Mouse (Mus musculus) liver, postnatal 0 days (tissue): ENCODE measurements around the gene Ptpn21. TPM values are rescaled to one million over a fixed set of nuclear protein-coding genes. Genes with fewer than 3 reads are reported as not detected.
A peak's percentile ranks its signal among the peaks of the same experiment; 100 is the strongest.

ENCODE experiments used
- ATAC-seq: fragments of 200-750 bp; cut with Nextera tagmentation; 2 replicates; pipeline ENCODE4 v1.8.0; 2017; ENCODE audit warnings: mild to moderate bottlenecking, moderate library complexity
- DNase-seq: peaks from one replicate; pipeline ENCODE4 v3.0.0-alpha.2; 2016
- H3K27ac ChIP-seq: fragments of 300-500 bp; sonication (generic); 2 replicates; pipeline ENCODE4 v1.5.1; 2014; ENCODE audit warnings: antibody characterized with exemption, moderate library complexity, mild to moderate bottlenecking, low read depth
- H3K27me3 ChIP-seq: fragments of 300-500 bp; sonication (generic); 2 replicates; pipeline ENCODE4 v1.6.1; 2014; ENCODE audit warnings: low read length, control low read depth, mixed read lengths; ENCODE audit not compliant: insufficient read depth
- H3K36me3 ChIP-seq: fragments of 300-500 bp; sonication (generic); replicated peaks from 2 replicates; pipeline ENCODE4 v1.6.1; 2014; ENCODE audit warnings: mild to moderate bottlenecking, control low read depth, low read length, moderate library complexity, mixed read lengths; ENCODE audit not compliant: insufficient read depth
- H3K4me1 ChIP-seq: fragments of 300-500 bp; sonication (generic); 2 replicates; pipeline ENCODE4 v1.6.1; 2014; ENCODE audit warnings: antibody characterized with exemption, mild to moderate bottlenecking, control low read depth; ENCODE audit not compliant: insufficient read depth
- H3K4me2 ChIP-seq: fragments of 300-500 bp; sonication (generic); 2 replicates; pipeline ENCODE4 v1.6.1; 2014; ENCODE audit warnings: low read depth, mild to moderate bottlenecking, low read length, moderate library complexity, mixed read lengths
- H3K4me3 ChIP-seq: fragments of 300-500 bp; sonication (generic); 2 replicates; pipeline ENCODE4 v1.5.1; 2014; ENCODE audit warnings: low read depth, low read length
- H3K9ac ChIP-seq: fragments of 300-500 bp; sonication (generic); replicated peaks from 2 replicates; pipeline ENCODE4 v1.6.1; 2014; ENCODE audit warnings: mild to moderate bottlenecking, moderate library complexity
- H3K9me3 ChIP-seq: fragments of 300-500 bp; sonication (generic); 2 replicates; pipeline ENCODE4 v1.6.1; 2016; ENCODE audit warnings: mild to moderate bottlenecking, control low read depth, low read length, mixed read lengths
- CTCF ChIP-seq: sonication (generic); IDR thresholded peaks from 2 replicates; pipeline ENCODE4 v1.5.1; 2016; ENCODE audit warnings: antibody characterized with exemption, low read depth
- EP300 ChIP-seq: IDR thresholded peaks from 2 replicates; pipeline ENCODE4 v1.6.1; 2016; ENCODE audit warnings: antibody characterized with exemption, low read depth, mild to moderate bottlenecking
- WGBS: fragments of 180-500 bp; shearing (Covaris S2); extraction: QIAGEN DNeasy Blood & Tissue Kit; methylation state at CpG from one replicate; pipeline ENCODE4 v1.1.7; 2014; ENCODE audit not compliant: insufficient replicate concordance; 5-methylcytosine and 5-hydroxymethylcytosine counted together
- polyA plus RNA-seq: library from polyadenylated mRNA; unstranded; fragments of >200 nt; fragmentation: Nextera tagmentation; extraction: Ambion mirVana; gene quantifications from 2 replicates; pipeline ENCODE4 v1.2.1, GENCODE M21; 2015

Ptpn21 gene
- polyA plus RNA-seq, 1 experiment from 2014 or later = 4.1 TPM

DNA sequence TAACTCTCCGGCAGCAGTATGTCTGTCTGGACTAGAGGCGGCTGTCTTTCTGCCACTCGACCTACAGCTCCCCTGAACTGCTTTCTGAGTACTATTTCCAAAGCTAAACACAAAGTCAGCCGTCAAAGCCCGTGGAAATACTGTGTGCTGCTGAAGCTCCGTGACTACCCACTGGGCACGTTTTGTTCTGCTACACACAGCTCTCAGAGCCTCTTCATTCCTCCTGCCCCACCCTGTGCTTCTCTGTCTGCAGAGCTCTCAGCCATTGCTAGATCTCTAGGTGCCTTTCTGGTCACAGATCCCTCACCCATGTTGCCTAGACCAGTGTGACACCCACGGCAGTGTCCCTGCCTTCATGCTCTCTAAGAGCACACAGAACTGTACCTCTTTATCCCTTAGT, 47.0 kb downstream of the Ptpn21 start:
- ATAC-seq = no peak
- TF ChIP-seq EP300 = no peak
- TF ChIP-seq CTCF = no peak
- no peak overlapping the region for H3K4me2 ChIP-seq
- H3K9ac ChIP-seq = no peak overlapping the region
- no peak for DNase-seq
- 82% methylated on average over 8 of the region's 8 CpGs for WGBS
- no peaks in the 10 kb centered on the region for H3K27me3 ChIP-seq
- no peaks in the 10 kb centered on the region for H3K4me1 ChIP-seq
- no peaks in the 10 kb centered on the region for H3K9me3 ChIP-seq
- H3K27ac ChIP-seq = no peak overlapping the region
- H3K36me3 ChIP-seq = peaks cover 7% of the 10 kb centered on the region
- H3K4me3 ChIP-seq = no peak overlapping the region

DNA sequence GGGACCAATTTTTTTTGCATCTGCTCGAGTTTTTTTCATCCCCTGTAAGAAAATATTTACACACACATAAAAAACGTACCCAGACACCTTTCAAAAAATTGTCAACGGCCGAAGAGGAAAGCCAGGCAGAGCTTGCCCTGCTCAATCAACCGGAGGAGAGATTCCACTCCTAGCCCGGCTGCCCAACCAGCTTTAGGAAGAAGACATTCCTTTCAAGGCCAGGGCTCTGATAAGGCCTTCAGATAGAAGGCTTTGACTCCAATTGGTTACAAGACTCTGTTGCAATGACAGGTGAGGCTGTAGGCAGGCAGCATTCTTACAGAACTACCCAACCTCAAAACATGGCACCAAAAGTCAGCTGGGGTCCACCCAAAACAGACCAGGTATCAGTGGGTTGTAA, 53.6 kb downstream of the Ptpn21 start:
- 70% methylated on average over 6 of the region's 6 CpGs for WGBS
- H3K36me3 ChIP-seq = peaks cover 19% of the 10 kb centered on the region

DNA sequence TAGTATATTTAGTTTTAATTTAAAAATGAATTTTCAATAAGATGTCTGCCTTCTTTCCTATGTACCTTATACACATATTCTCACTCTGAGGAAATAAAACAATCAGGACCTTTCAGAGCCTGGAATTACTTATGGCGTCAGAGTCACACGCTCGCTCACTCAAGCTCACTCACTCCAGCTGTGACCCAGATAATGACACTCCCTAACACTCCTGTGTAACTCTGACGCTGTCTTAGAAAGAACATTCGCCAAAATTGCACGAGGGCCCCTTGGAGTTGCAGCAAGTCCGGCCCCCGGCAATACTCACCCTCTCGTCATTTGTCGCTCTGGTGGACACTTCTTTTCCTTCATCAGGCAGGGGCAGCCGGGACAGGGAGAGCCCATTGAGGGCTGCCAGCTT, 54.0 kb downstream of the Ptpn21 start:
- DNase-seq (no peak), ATAC-seq (no peak)
- Histone ChIP-seq H3K9me3 (no peaks in the 10 kb centered on the region), H3K27me3 (no peaks in the 10 kb centered on the region), H3K4me1 (no peaks in the 10 kb centered on the region), H3K36me3 (peaks cover 21% of the 10 kb centered on the region), H3K9ac (no peak overlapping the region), H3K27ac (no peak overlapping the region), H3K4me3 (no peak overlapping the region), H3K4me2 (no peak overlapping the region)
- 82% methylated on average over 11 of the region's 11 CpGs for WGBS
- TF ChIP-seq EP300 = no peak
- TF ChIP-seq CTCF = no peak

More for the DNA sequence above, 53.6 kb downstream of the Ptpn21 start:
- no peak overlapping the region for H3K27ac ChIP-seq
- H3K27me3 ChIP-seq = no peaks in the 10 kb centered on the region
- ATAC-seq (no peak), DNase-seq (no peak)
- no peak overlapping the region for H3K4me2 ChIP-seq
- H3K4me3 ChIP-seq = no peak overlapping the region
- H3K9ac ChIP-seq = no peak overlapping the region
- no peaks in the 10 kb centered on the region for H3K9me3 ChIP-seq
- no peaks in the 10 kb centered on the region for H3K4me1 ChIP-seq
- no peak for TF ChIP-seq EP300
- no peak for TF ChIP-seq CTCF

DNA sequence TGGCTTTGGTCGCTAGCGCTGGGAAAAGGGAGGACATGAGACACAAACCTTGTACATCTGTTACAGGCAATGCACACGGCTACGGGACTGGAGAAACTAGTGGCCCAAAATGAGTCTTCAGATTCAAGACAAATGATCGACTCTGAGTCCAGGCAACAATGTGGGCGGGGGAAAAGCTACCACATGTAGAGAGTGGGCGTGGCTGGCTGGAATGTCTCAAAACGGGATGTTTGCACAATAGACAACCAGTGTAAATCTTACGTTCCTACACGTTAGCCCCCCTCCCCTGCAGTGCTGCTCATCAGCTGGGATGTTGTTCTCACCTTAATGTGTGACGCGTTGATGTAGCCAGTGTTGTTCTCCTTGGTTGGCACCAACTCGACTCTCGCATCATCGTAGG, 55.0 kb downstream of the Ptpn21 start:
- TF ChIP-seq CTCF (no peak), EP300 (no peak)
- H3K4me3 ChIP-seq = no peak overlapping the region
- no peak overlapping the region for H3K4me2 ChIP-seq
- 83% methylated on average over 15 of the region's 15 CpGs for WGBS
- no peak overlapping the region for H3K27ac ChIP-seq
- H3K9me3 ChIP-seq = no peaks in the 10 kb centered on the region
- no peaks in the 10 kb centered on the region for H3K27me3 ChIP-seq
- DNase-seq (no peak), ATAC-seq (no peak)
- no peak overlapping the region for H3K9ac ChIP-seq
- H3K36me3 ChIP-seq = peaks cover 21% of the 10 kb centered on the region
- no peaks in the 10 kb centered on the region for H3K4me1 ChIP-seq

DNA sequence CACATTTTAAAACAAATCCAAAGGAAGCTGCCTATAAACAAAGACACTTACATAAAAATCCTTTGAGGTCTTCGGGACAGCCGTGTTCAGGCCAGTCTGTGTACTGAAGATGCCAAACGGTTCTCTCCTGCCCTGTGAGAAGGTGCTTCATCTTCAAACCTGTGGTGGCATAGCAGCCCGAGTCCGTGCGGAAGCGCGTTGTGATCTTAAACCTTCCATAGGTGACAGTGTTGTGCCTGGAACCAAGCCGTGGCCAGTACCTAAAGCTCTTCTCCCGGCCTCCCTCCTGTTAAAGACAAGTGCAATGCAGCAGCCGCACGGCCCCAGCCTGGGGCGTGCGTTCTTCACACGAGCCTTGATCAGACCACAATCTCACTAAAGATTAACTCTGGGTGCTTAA, 57.3 kb downstream of the Ptpn21 start:
- Histone ChIP-seq H3K4me3 (no peak overlapping the region), H3K36me3 (peaks cover 21% of the 10 kb centered on the region), H3K27ac (no peak overlapping the region), H3K27me3 (no peaks in the 10 kb centered on the region), H3K9me3 (no peaks in the 10 kb centered on the region), H3K4me1 (no peaks in the 10 kb centered on the region), H3K4me2 (no peak overlapping the region), H3K9ac (no peak overlapping the region)
- TF ChIP-seq EP300 = no peak
- no peak for DNase-seq
- no peak for ATAC-seq
- WGBS = 89% methylated on average over 15 of the region's 15 CpGs

DNA sequence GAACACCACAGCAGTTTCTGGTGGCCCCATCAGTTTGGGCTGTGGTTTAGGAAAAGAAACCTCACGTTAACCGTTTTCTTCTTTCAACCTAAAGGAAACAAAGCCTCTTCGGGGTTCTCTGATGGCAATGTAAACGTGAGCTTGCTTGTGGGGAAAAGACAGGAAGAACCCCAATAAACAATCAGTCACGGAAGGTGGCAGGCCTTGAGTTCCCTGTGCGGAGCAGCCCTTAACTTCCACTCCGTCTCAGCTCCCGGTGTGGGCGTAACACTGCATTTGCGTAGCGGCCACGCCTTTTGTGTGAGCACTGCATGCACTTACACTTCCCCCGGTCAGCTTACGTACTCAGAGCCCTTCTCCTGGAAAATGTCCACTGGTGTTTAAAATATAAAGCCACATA, 59.9 kb downstream of the Ptpn21 start:
- DNase-seq = peak; percentile 38
- no peak for TF ChIP-seq EP300
- no peak for TF ChIP-seq CTCF
- no peak for ATAC-seq
- Histone ChIP-seq H3K4me3 (no peak overlapping the region), H3K27ac (no peak overlapping the region), H3K27me3 (no peaks in the 10 kb centered on the region), H3K4me1 (0 out of 2 replicates have a peak, but pooled peaks cover 3% of the 10 kb centered on the region), H3K9ac (no peak overlapping the region), H3K36me3 (peaks cover 20% of the 10 kb centered on the region), H3K4me2 (peak overlapping the region; percentile 15; the same call in 1 of the 2 replicates), H3K9me3 (no peaks in the 10 kb centered on the region)
- 31% methylated on average over 14 of the region's 14 CpGs for WGBS

DNA sequence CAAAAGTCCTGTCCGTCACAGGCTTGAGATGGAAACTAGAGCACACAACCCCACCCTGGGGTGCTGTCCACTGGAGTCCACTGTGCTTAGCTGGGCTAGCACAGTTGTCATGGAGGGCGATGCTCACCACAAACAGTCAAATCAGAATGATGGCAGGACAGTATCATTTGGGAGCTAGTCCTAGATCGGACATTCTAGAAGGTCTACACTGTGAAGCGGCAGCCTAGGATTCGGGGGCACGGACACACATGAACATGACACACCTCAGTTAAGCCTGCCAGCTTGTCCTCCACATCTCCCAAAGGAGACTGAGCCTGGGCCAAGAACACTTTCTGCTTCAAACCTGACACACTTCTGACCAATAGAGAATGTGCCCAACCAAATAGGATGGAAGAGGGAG, 60.3 kb downstream of the Ptpn21 start:
- Histone ChIP-seq H3K36me3 (peaks cover 15% of the 10 kb centered on the region), H3K4me1 (0 out of 2 replicates have a peak, but pooled peaks cover 3% of the 10 kb centered on the region), H3K9ac (no peak overlapping the region), H3K4me2 (no peak overlapping the region), H3K27me3 (no peaks in the 10 kb centered on the region), H3K4me3 (no peak overlapping the region), H3K27ac (no peak overlapping the region), H3K9me3 (no peaks in the 10 kb centered on the region)
- WGBS = 87% methylated on average over 6 of the region's 6 CpGs
- ATAC-seq = no peak
- DNase-seq = peak; percentile 10
- no peak for TF ChIP-seq CTCF
- no peak for TF ChIP-seq EP300
